Mouse (Mus musculus): ENCODE measurements around the gene Frmd4b. TPM values are rescaled to one million over a fixed set of nuclear protein-coding genes. Genes with fewer than 3 reads are reported as not detected.

Frmd4b gene
- polyA plus RNA-seq, 1 experiment from 2014 or later: 15.7 TPM

DNA sequence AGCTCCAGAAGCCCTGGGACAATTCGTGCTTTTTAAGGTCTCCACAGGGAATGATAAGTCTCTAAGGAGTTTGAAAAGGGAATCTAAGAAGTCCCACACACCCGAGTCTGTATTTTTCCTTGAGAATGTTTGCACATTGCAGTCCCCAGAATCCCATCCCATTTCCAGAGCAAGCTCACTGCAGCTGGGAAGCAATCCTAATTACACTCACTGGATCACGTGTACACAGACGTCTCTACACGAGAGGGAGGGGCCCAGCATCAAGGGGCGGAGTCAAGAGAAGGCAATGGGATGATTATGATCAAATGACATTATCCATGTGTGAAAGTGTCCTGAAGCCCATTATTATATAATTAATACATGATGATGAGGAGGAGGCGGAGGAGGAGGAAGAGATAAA, 128.5 kb downstream of the Frmd4b start:
- Histone ChIP-seq H3K36me3 (no peaks in the 10 kb centered on the region), H3K4me1 (peaks cover 22% of the 10 kb centered on the region), H3K4me3 (no peak overlapping the region), H3K4me2 (peak overlapping the region; percentile 87; the same call in 1 of the 2 replicates), H3K27ac (no peak overlapping the region), H3K27me3 (peaks cover 18% of the 10 kb centered on the region), H3K9ac (no peak overlapping the region), H3K9me3 (no peaks in the 10 kb centered on the region)
- WGBS: 28% methylated on average over 7 of the region's 7 CpGs
- no peak for ATAC-seq (ENCODE audit: borderline replicate concordance, extremely low read depth, low FRiP score, low TSS enrichment)

DNA sequence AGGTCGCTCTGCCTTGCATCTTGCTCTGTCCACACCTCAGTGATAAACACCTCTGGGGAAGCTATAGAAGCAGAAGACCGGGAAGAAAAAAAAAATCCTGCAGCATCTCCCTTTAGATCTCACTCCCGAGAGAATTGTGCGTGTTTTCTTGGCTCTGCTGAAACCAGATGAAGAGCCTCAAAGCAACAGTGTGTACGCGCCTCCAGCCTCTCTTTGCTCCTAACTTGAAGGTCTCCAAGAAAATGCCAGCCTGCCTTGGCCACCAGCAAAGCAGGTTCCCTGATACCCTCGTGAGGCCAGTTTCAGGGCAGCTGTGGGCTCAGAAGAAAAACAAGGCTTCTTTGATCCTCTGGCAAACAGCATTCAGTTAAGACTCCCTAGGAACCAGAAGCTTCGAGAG, 129.1 kb downstream of the Frmd4b start:
- Histone ChIP-seq H3K9me3 (no peaks in the 10 kb centered on the region), H3K36me3 (no peaks in the 10 kb centered on the region), H3K27me3 (peaks cover 18% of the 10 kb centered on the region), H3K9ac (no peak overlapping the region), H3K4me3 (no peak overlapping the region), H3K4me1 (peaks cover 22% of the 10 kb centered on the region), H3K27ac (no peak overlapping the region), H3K4me2 (peak overlapping the region; percentile 87)
- 17% methylated on average over 8 of the region's 8 CpGs for WGBS
- ATAC-seq (ENCODE audit: borderline replicate concordance, extremely low read depth, low FRiP score, low TSS enrichment): no peak

DNA sequence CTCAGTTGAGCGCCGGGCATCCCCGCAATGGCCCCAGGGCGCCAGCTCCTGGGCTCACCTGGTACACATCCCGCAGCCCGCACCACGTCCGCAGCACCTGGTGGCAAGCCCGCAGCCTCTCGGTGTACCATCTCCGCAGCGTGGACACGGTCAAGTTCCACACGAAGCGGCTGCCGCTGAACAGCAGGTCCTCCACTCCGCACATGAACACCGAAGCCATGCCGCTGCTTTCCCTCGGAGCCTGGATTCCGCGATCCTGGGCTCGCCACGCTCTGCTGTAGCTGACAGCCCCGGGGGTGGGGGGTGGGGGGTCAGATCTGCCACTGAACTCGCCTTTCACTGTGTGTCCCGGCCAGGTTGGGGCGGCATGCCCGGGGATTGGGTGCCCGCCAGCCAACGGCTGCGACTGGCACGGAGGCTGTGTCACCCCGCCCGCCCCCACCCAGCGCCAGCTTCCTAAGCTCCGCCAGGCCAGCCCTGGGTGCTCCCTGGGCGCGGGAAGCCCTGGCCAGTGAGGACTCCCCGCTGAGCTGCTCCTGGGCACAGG, 129.7 kb downstream of the Frmd4b start:
- peak; percentile 58; the same call in 1 of the 2 replicates for ATAC-seq (ENCODE audit: borderline replicate concordance, extremely low read depth, low FRiP score, low TSS enrichment)
- Histone ChIP-seq H3K36me3 (no peaks in the 10 kb centered on the region), H3K27me3 (peaks cover 18% of the 10 kb centered on the region), H3K4me1 (peaks cover 22% of the 10 kb centered on the region), H3K9me3 (no peaks in the 10 kb centered on the region), H3K4me3 (peak overlapping the region; percentile 44), H3K9ac (peak overlapping the region; percentile 32), H3K4me2 (peak overlapping the region; percentile 87), H3K27ac (no peak overlapping the region)
- 2% methylated on average over 39 of the region's 40 CpGs for WGBS

DNA sequence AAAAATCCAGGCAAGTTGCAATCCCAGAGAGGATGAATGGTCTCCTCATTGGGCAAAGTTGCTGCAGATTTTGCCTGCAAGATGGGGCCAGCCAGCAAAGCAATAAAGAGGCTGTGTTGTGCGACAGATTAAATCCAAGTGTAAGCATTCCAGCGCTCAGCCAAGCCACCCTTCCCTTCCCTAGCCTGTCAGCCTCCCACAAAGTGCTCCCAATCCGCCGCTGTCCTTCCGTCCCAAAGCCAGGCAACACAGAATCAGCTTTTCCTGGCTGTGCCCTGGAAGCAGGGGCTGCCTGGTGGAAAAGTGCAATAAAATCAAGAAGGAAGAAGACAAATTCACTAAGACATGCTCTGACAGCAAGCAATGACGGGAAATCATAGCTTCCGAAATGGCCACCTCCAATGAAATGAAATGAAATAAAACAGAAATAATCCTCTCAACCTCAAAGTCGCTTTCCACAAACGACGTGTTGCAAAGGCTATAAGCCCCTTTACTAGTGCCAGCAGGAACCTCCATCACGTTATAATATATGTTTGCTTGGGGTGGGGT, 130.5 kb downstream of the Frmd4b start:
- peak overlapping the region; percentile 44 for H3K4me3 ChIP-seq
- peaks cover 18% of the 10 kb centered on the region for H3K27me3 ChIP-seq
- H3K4me2 ChIP-seq: peak overlapping the region; percentile 87
- no peak for ATAC-seq (ENCODE audit: borderline replicate concordance, extremely low read depth, low FRiP score, low TSS enrichment)
- WGBS: 8% methylated on average over 11 of the region's 11 CpGs
- H3K9me3 ChIP-seq: no peaks in the 10 kb centered on the region
- no peaks in the 10 kb centered on the region for H3K36me3 ChIP-seq
- peak overlapping the region; percentile 32 for H3K9ac ChIP-seq
- no peak overlapping the region for H3K27ac ChIP-seq
- H3K4me1 ChIP-seq: peaks cover 22% of the 10 kb centered on the region

DNA sequence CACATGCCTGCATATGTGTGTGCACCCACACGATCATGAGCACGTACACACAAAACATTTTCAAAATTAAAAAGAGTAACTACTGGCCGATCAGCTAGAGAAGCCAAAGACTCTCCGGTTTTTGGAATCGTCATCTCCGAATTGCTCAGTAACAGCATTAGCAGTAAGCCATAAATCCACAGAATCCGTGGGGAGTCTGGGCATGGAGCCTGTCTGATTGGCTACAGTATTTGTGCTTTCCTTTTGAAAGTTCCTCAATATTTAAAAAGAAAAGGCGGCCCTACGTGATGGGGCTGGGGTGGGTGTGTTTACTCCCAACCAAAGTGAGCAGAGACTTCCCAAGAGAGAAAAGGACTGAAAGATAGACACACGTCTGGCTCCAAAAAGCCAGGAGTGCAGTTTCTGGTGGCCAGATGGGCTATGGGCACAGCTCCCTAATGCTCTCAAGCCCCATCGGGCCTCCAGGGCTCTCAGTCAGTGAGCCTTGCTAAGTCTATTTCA, 131.4 kb downstream of the Frmd4b start:
- WGBS: 86% methylated on average over 11 of the region's 11 CpGs
- no peaks in the 10 kb centered on the region for H3K36me3 ChIP-seq
- no peaks in the 10 kb centered on the region for H3K9me3 ChIP-seq
- no peak overlapping the region for H3K4me3 ChIP-seq
- H3K27ac ChIP-seq: no peak overlapping the region
- no peak overlapping the region for H3K9ac ChIP-seq
- no peak overlapping the region for H3K4me2 ChIP-seq
- peaks cover 22% of the 10 kb centered on the region for H3K4me1 ChIP-seq
- no peak for ATAC-seq (ENCODE audit: borderline replicate concordance, extremely low read depth, low FRiP score, low TSS enrichment)
- H3K27me3 ChIP-seq: peaks cover 18% of the 10 kb centered on the region

DNA sequence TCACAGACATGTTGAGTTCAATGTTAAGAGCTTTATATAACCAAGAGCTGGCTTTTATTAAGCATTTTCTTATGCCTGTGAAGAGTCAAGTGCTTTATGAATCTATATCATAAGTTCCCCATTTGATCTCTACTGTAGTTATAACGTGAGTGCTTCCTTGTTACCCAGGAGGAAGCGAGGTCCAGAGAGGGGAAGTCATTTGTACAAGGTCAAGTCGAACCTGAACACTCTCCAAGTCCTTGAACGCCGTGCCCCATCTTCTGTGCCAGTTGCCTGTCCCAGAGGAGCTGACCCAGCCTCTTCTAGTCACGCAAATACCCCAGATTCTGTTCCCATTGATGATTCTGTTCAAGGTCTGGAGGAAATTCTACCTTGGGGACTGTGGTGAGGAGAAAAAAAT, 135.4 kb downstream of the Frmd4b start:
- H3K9me3 ChIP-seq: no peaks in the 10 kb centered on the region
- H3K27me3 ChIP-seq: peaks cover 12% of the 10 kb centered on the region
- no peak for ATAC-seq (ENCODE audit: borderline replicate concordance, extremely low read depth, low FRiP score, low TSS enrichment)
- H3K36me3 ChIP-seq: no peaks in the 10 kb centered on the region
- WGBS: 64% methylated on average over 6 of the region's 6 CpGs
- no peak overlapping the region for H3K4me2 ChIP-seq
- H3K9ac ChIP-seq: no peak overlapping the region
- no peak overlapping the region for H3K27ac ChIP-seq
- peaks cover 4% of the 10 kb centered on the region for H3K4me1 ChIP-seq
- no peak overlapping the region for H3K4me3 ChIP-seq

DNA sequence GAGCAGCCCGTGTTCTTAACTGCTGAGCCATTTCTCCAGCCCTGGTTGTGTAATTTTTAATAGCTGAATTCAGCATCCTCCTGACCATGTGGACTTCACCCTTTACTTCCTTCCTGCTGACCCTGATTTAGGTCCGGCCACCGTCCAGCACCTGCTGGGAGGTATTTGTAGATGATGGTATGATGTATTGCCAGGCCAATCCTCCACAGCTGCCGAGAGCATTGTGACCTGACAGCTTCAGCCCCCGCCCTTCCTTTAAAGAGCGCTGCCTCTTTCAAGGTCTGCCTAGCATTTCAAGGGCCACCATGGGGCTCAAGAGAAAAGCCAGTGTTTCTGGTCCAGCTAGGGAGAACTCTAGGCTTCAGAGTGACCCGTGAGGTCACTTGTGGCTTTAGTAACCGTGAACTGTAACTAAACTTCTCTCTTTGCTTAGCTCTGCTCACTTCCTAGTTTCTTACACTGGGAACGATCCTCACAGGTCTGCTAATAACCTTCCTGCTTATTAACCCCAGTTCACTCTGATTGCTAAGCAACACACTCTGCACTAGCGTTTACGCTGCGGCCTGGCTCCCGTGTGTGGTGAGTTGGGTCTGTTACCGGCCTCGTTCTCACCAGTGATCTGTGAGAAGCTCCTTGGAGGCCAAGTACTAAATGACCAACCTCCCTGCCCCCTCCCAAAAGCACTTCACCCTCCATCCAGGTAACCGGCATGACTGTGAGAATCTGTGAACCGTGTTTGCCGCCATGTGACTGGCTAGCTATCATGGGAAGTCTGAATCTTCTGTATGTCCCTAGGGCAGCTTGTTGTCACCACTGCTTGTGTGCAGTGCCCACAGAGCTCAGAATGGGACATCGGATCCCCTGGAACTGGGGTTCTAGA, 138.1 kb downstream of the Frmd4b start:
- 59% methylated on average over 19 of the region's 19 CpGs for WGBS
- Histone ChIP-seq H3K27ac (no peak overlapping the region), H3K4me2 (no peak overlapping the region), H3K9me3 (no peaks in the 10 kb centered on the region), H3K4me3 (no peak overlapping the region), H3K36me3 (no peaks in the 10 kb centered on the region), H3K9ac (no peak overlapping the region), H3K4me1 (no peaks in the 10 kb centered on the region), H3K27me3 (no peaks in the 10 kb centered on the region)
- ATAC-seq (ENCODE audit: borderline replicate concordance, extremely low read depth, low FRiP score, low TSS enrichment): no peak

DNA sequence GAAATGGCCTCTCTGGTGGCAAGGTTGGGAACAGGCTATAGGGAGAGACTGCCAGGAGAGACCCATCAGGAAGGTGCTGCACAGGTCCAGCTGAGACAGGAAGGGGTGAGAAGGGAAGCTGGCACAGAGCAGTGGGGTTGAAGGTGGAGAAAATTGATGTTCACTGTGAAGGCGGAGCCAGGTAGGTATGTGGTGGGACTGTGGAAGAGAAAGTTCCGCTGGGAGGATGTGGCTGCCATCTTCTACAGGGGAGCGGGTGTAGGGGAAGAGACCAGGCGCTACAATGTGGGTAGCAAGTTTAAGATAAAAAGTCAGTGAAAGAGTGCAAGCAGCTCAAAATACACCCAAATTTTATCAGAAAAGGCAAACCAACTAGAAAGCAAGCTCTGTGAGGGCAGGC, 143.7 kb downstream of the Frmd4b start:
- WGBS: 91% methylated on average over 4 of the region's 4 CpGs
- Histone ChIP-seq H3K4me2 (no peak overlapping the region), H3K36me3 (no peaks in the 10 kb centered on the region), H3K9me3 (no peaks in the 10 kb centered on the region), H3K27ac (no peak overlapping the region), H3K4me1 (0 out of 2 replicates have a peak, but pooled peaks cover 5% of the 10 kb centered on the region), H3K27me3 (no peaks in the 10 kb centered on the region), H3K4me3 (no peak overlapping the region), H3K9ac (no peak overlapping the region)
- ATAC-seq (ENCODE audit: borderline replicate concordance, extremely low read depth, low FRiP score, low TSS enrichment): no peak

DNA sequence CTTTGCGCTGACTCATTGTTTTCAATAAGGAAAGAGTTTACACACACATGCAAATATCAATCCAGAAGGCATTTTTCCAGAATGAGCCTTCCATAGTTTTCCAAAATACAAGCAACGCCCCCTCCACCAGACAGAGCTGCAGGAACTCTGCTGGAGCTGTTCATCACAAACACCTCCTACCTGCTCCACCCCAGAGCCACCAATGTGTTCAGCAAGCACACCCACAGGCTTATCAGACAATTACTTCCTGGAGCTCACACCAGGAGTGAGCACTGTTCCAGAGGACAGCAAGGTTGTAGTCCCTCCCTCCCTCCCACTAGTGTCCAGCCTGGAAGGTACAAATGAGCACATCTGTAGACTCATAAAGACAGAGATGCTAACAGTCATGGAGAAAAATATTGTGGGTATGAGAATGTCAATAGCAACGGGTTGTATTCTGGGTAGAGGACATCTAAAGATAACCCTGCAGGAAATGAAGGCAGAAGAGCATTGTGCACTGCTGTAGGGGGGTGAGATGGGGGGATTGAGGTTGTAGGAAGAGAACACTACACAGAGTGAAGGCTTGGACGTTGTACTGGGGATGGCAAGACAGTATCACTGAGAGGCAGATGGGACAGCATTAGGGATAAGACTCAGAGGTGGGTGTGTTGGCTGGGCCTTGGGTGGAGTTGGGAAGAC, 144.3 kb downstream of the Frmd4b start:
- no peaks in the 10 kb centered on the region for H3K9me3 ChIP-seq
- H3K27me3 ChIP-seq: no peaks in the 10 kb centered on the region
- 0 out of 2 replicates have a peak, but pooled peaks cover 5% of the 10 kb centered on the region for H3K4me1 ChIP-seq
- no peak overlapping the region for H3K4me3 ChIP-seq
- H3K27ac ChIP-seq: no peak overlapping the region
- no peak overlapping the region for H3K9ac ChIP-seq
- H3K4me2 ChIP-seq: no peak overlapping the region
- WGBS: 70% methylated on average over 4 of the region's 4 CpGs
- ATAC-seq (ENCODE audit: borderline replicate concordance, extremely low read depth, low FRiP score, low TSS enrichment): no peak
- H3K36me3 ChIP-seq: no peaks in the 10 kb centered on the region

DNA sequence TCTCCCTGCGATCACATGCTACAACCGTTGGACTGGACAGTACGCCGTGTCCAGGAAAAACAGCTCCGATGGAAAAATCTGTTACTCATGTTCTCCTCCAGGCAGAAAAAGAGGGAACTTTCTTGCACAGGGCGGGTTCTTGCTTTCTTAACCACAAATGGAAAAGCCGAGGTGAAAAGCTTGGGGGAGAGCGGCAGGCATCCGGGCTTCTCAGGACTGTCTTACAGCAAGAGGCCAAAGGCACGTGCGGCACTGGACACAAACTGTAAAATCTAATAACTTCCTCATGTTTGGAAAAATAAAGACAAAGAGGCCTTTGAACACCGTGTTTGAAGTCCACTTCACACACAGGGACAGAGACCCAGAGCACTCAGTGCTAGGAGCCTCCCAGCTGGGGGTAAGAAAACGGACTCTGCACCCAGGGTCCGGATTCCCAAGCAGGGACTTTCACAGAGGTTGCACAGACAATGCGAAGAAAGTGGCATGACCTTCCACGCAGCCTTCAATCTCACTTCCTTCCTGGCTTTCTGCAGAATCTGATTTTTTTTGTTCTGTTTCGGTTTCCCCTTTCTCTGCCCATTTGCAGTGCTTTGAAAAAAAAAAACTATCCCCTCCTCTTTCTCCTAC, 153.3 kb downstream of the Frmd4b start:
- Histone ChIP-seq H3K9me3 (no peaks in the 10 kb centered on the region), H3K27ac (peak overlapping the region; percentile 29; the same call in 1 of the 2 replicates), H3K4me2 (no peak overlapping the region; the same call in 1 of the 2 replicates), H3K27me3 (no peaks in the 10 kb centered on the region), H3K4me1 (peaks cover 10% of the 10 kb centered on the region), H3K9ac (no peak overlapping the region), H3K36me3 (no peaks in the 10 kb centered on the region), H3K4me3 (no peak overlapping the region)
- no peak for ATAC-seq (ENCODE audit: borderline replicate concordance, extremely low read depth, low FRiP score, low TSS enrichment)
- WGBS: 34% methylated on average over 17 of the region's 17 CpGs

DNA sequence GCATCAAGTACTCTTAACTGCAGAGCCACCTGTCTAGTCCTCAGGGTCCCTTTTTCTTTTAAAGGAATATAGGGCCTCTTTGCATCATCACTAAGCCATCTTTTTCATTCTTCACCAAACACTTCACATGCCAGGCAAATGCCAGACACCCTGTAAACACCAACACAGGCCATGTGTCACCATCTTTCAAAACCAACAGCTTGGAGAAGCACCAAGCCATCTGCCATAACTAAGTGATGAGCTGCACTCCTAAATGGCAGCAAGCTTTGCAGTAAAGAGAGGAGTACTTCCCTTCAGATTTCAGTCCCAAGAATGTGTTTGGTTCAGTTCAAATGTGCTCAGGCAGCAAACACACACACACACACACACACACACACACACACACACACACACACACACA, 154.9 kb downstream of the Frmd4b start:
- no peak overlapping the region for H3K9ac ChIP-seq
- no peaks in the 10 kb centered on the region for H3K36me3 ChIP-seq
- no peaks in the 10 kb centered on the region for H3K27me3 ChIP-seq
- ATAC-seq (ENCODE audit: borderline replicate concordance, extremely low read depth, low FRiP score, low TSS enrichment): no peak
- H3K27ac ChIP-seq: no peak overlapping the region
- H3K4me1 ChIP-seq: peaks cover 10% of the 10 kb centered on the region
- no peak overlapping the region for H3K4me2 ChIP-seq
- no peak overlapping the region for H3K4me3 ChIP-seq
- no peaks in the 10 kb centered on the region for H3K9me3 ChIP-seq
